Mouse (Mus musculus) forebrain, postnatal 0 days (tissue): ENCODE results near the gene 2310057M21Rik. TPM values are rescaled to one million over a fixed set of nuclear protein-coding genes. Genes with fewer than 3 reads are reported as not detected.

ENCODE experiments used
- ATAC-seq: fragments of 200-750 bp; cut with Nextera tagmentation; 2 replicates; pipeline ENCODE4 v1.8.0; 2017; ENCODE audit warnings: mild to moderate bottlenecking, moderate library complexity
- DNase-seq: peaks from one replicate; pipeline ENCODE4 v3.0.0-alpha.2; 2015
- H3K27ac ChIP-seq: fragments of 300-500 bp; sonication (generic); 2 replicates; pipeline ENCODE4 v1.5.1; 2014; ENCODE audit warnings: low read depth, mild to moderate bottlenecking, antibody characterized with exemption, low read length, moderate library complexity, mixed read lengths
- H3K27me3 ChIP-seq: fragments of 300-500 bp; sonication (generic); 2 replicates; pipeline ENCODE4 v1.6.1; 2014; ENCODE audit warnings: mild to moderate bottlenecking, low read length, mixed read lengths; ENCODE audit not compliant: insufficient read depth
- H3K36me3 ChIP-seq: fragments of 300-500 bp; sonication (generic); 2 replicates; pipeline ENCODE4 v1.6.1; 2014; ENCODE audit warnings: mild to moderate bottlenecking, moderate library complexity; ENCODE audit not compliant: insufficient read depth
- H3K4me1 ChIP-seq: fragments of 300-500 bp; sonication (generic); 2 replicates; pipeline ENCODE4 v1.6.1; 2014; ENCODE audit warnings: antibody characterized with exemption; ENCODE audit not compliant: insufficient read depth
- H3K4me2 ChIP-seq: fragments of 300-500 bp; sonication (generic); 2 replicates; pipeline ENCODE4 v1.6.1; 2014; ENCODE audit warnings: low read depth, mild to moderate bottlenecking, moderate library complexity
- H3K4me3 ChIP-seq: fragments of 300-500 bp; sonication (generic); 2 replicates; pipeline ENCODE4 v1.5.1; 2014; ENCODE audit warnings: low read depth, low read length, mixed read lengths
- H3K9ac ChIP-seq: fragments of 300-500 bp; sonication (generic); 2 replicates; pipeline ENCODE4 v1.6.1; 2014; ENCODE audit warnings: mild to moderate bottlenecking
- H3K9me3 ChIP-seq: fragments of 300-500 bp; sonication (generic); 2 replicates; pipeline ENCODE4 v1.6.1; 2016; ENCODE audit warnings: low read length
- CTCF ChIP-seq: sonication (generic); IDR thresholded peaks from 2 replicates; pipeline ENCODE4 v1.5.1; 2016; ENCODE audit warnings: antibody characterized with exemption, control low read depth, low read depth
- WGBS: fragments of 180-500 bp; shearing (Covaris S2); extraction: QIAGEN DNeasy Blood & Tissue Kit; methylation state at CpG from one replicate; pipeline ENCODE4 v1.1.7; 2014; 5-methylcytosine and 5-hydroxymethylcytosine counted together
- polyA plus RNA-seq: library from polyadenylated mRNA; unstranded; fragments of >200 nt; fragmentation: Nextera tagmentation; extraction: Ambion mirVana; gene quantifications from 2 replicates; pipeline ENCODE4 v1.2.1, GENCODE M21; 2015
- total RNA-seq: library from RNA; depleted of rRNA; stranded (reverse); fragments of >200 nt; gene quantifications from 2 replicates; pipeline ENCODE4 v1.2.3, GENCODE M21; 2014; rRNA removed

2310057M21Rik gene
- total and polyA plus RNA-seq, 2 experiments from 2014 or later, result 21.7 to 22.3 TPM

- H3K27me3 ChIP-seq, result no peaks in the 10 kb centered on the region
- H3K36me3 ChIP-seq, result no peaks in the 10 kb centered on the region
- DNase-seq (no peak), ATAC-seq (no peak)
- H3K4me3 ChIP-seq, result no peak overlapping the region
- no peaks in the 10 kb centered on the region for H3K9me3 ChIP-seq
- WGBS, result 69% methylated on average over 7 of the region's 7 CpGs
- TF ChIP-seq CTCF, result no peak
- H3K9ac ChIP-seq, result no peak overlapping the region
- no peak overlapping the region for H3K4me2 ChIP-seq
- H3K27ac ChIP-seq, result no peak overlapping the region
- H3K4me1 ChIP-seq, result no peaks in the 10 kb centered on the region
These were observed 44.2 kb downstream of the 2310057M21Rik start for GRCm38 (mm10) chr7:131318340-131318739.

GRCm38 (mm10) chr7:131317587-131317986 lies 45.0 kb downstream of the 2310057M21Rik start:
- Histone ChIP-seq H3K4me1 (no peaks in the 10 kb centered on the region), H3K4me3 (no peak overlapping the region), H3K9me3 (no peaks in the 10 kb centered on the region), H3K27ac (no peak overlapping the region), H3K36me3 (no peaks in the 10 kb centered on the region), H3K9ac (no peak overlapping the region), H3K27me3 (no peaks in the 10 kb centered on the region), H3K4me2 (no peak overlapping the region)
- DNase-seq (no peak), ATAC-seq (no peak)
- no peak for TF ChIP-seq CTCF
- whole genome bisulfite sequencing, result 75% methylated on average over 12 of the region's 12 CpGs

- H3K9ac ChIP-seq, result no peak overlapping the region
- H3K36me3 ChIP-seq, result no peaks in the 10 kb centered on the region
- no peaks in the 10 kb centered on the region for H3K4me1 ChIP-seq
- no peaks in the 10 kb centered on the region for H3K27me3 ChIP-seq
- 88% methylated on average over 7 of the region's 7 CpGs for WGBS
- no peak overlapping the region for H3K4me2 ChIP-seq
- no peak for DNase-seq
- no peak for TF ChIP-seq CTCF
- H3K4me3 ChIP-seq, result no peak overlapping the region
- no peaks in the 10 kb centered on the region for H3K9me3 ChIP-seq
- no peak overlapping the region for H3K27ac ChIP-seq
- no peak for ATAC-seq
These were observed 48.1 kb downstream of the 2310057M21Rik start for GRCm38 (mm10) chr7:131314493-131314892.

- H3K27me3 ChIP-seq, result no peaks in the 10 kb centered on the region
- H3K4me1 ChIP-seq, result no peaks in the 10 kb centered on the region
- H3K9ac ChIP-seq, result no peak overlapping the region
- ATAC-seq (no peak), DNase-seq (no peak)
- no peaks in the 10 kb centered on the region for H3K9me3 ChIP-seq
- no peak overlapping the region for H3K27ac ChIP-seq
- no peaks in the 10 kb centered on the region for H3K36me3 ChIP-seq
- 78% methylated on average over 5 of the region's 5 CpGs for WGBS
- H3K4me2 ChIP-seq, result no peak overlapping the region
- no peak for TF ChIP-seq CTCF
- H3K4me3 ChIP-seq, result no peak overlapping the region
These were observed 55.8 kb downstream of the 2310057M21Rik start for GRCm38 (mm10) chr7:131306733-131307132.

- Histone ChIP-seq H3K27ac (no peak overlapping the region), H3K9me3 (no peaks in the 10 kb centered on the region), H3K9ac (no peak overlapping the region), H3K4me1 (no peaks in the 10 kb centered on the region), H3K27me3 (no peaks in the 10 kb centered on the region), H3K4me3 (no peak overlapping the region), H3K36me3 (no peaks in the 10 kb centered on the region), H3K4me2 (no peak overlapping the region)
- WGBS, result 80% methylated on average over 8 of the region's 8 CpGs
- no peak for ATAC-seq
- DNase-seq, result no peak
- no peak for TF ChIP-seq CTCF
These were observed 59.2 kb downstream of the 2310057M21Rik start for GRCm38 (mm10) chr7:131303340-131303739.

- no peaks in the 10 kb centered on the region for H3K27me3 ChIP-seq
- no peaks in the 10 kb centered on the region for H3K4me1 ChIP-seq
- ATAC-seq (no peak), DNase-seq (no peak)
- H3K4me2 ChIP-seq, result no peak overlapping the region
- H3K4me3 ChIP-seq, result no peak overlapping the region
- H3K9ac ChIP-seq, result no peak overlapping the region
- WGBS, result 79% methylated on average over 8 of the region's 8 CpGs
- no peaks in the 10 kb centered on the region for H3K36me3 ChIP-seq
- H3K27ac ChIP-seq, result no peak overlapping the region
- TF ChIP-seq CTCF, result no peak; the same call in 1 of the 2 replicates
- H3K9me3 ChIP-seq, result no peaks in the 10 kb centered on the region
These were observed 65.4 kb downstream of the 2310057M21Rik start for GRCm38 (mm10) chr7:131297151-131297550.

Other genes with a start within 250 kb of the 2310057M21Rik start
- gene 4933402N03Rik, start 216.4 kb downstream of the 2310057M21Rik start, total RNA-seq, result not detected in 2 replicates
- not detected in 2 replicates for gene 4933402N03Rik, start 216.4 kb downstream of the 2310057M21Rik start, polyA plus RNA-seq
- 0.08 and 0.19 TPM in 2 replicates for gene 5430419D17Rik, start 188.4 kb downstream of the 2310057M21Rik start, total RNA-seq
- 0.02 TPM in 1 of 2 replicates, not detected in the other for gene 5430419D17Rik, start 188.4 kb downstream of the 2310057M21Rik start, polyA plus RNA-seq
- gene Cuzd1, start 40.5 kb downstream of the 2310057M21Rik start, total RNA-seq, result 0.76 TPM in 1 of 2 replicates, not detected in the other
- gene Cuzd1, start 40.5 kb downstream of the 2310057M21Rik start, polyA plus RNA-seq, result 0.13 and 0.16 TPM in 2 replicates
- gene Fam24b, start 33.2 kb downstream of the 2310057M21Rik start, total RNA-seq, result not detected in 2 replicates
- not detected in 2 replicates for gene Fam24b, start 33.2 kb downstream of the 2310057M21Rik start, polyA plus RNA-seq
- gene Fam24a, start 28.9 kb downstream of the 2310057M21Rik start, total RNA-seq, result not detected in 2 replicates
- gene Fam24a, start 28.9 kb downstream of the 2310057M21Rik start, polyA plus RNA-seq, result not detected in 2 replicates
- gene Pstk, start 8.4 kb upstream of the 2310057M21Rik start, total RNA-seq, result 22.6 and 36.3 TPM in 2 replicates
- gene Pstk, start 8.4 kb upstream of the 2310057M21Rik start, polyA plus RNA-seq, result 36.4 and 39.8 TPM in 2 replicates
- 18.8 and 20.8 TPM in 2 replicates for gene Ikzf5, start 47.8 kb upstream of the 2310057M21Rik start, total RNA-seq
- 10.0 and 10.5 TPM in 2 replicates for gene Ikzf5, start 47.8 kb upstream of the 2310057M21Rik start, polyA plus RNA-seq
- gene Acadsb, start 47.8 kb upstream of the 2310057M21Rik start, total RNA-seq, result 56.7 and 80.3 TPM in 2 replicates
- 51.6 and 73.3 TPM in 2 replicates for gene Acadsb, start 47.8 kb upstream of the 2310057M21Rik start, polyA plus RNA-seq
- 0.38 and 1.6 TPM in 2 replicates for gene Hmx3, start 180.1 kb upstream of the 2310057M21Rik start, total RNA-seq
- 0.62 TPM in 1 of 2 replicates, not detected in the other for gene Hmx3, start 180.1 kb upstream of the 2310057M21Rik start, polyA plus RNA-seq
- gene Hmx2, start 186.0 kb upstream of the 2310057M21Rik start, total RNA-seq, result 1.1 and 1.3 TPM in 2 replicates
- gene Hmx2, start 186.0 kb upstream of the 2310057M21Rik start, polyA plus RNA-seq, result 0.11 and 0.45 TPM in 2 replicates
- 92.5 and 95.3 TPM in 2 replicates for gene Bub3, start 197.5 kb upstream of the 2310057M21Rik start, total RNA-seq
- 118 and 124 TPM in 2 replicates for gene Bub3, start 197.5 kb upstream of the 2310057M21Rik start, polyA plus RNA-seq